Mouse (Mus musculus): ENCODE measurements at regions not wholly inside any gene's neighbourhood (a gene's known extent, or its start where the extent isn't known, plus 50 kb on each side); places are given as distances from the start of the nearest gene placed in this dataset.

- Histone ChIP-seq H3K4me2 (replicated peaks) (no peak overlapping the region), H3K9ac (no peak overlapping the region), H3K9me3 (no peaks in the 10 kb centered on the region), H3K27me3 (no peaks in the 10 kb centered on the region), H3K36me3 (no peaks in the 10 kb centered on the region), H3K27ac (no peak overlapping the region), H3K4me1 (no peaks in the 10 kb centered on the region; the same call in 1 of the 2 replicates), H3K4me3 (no peak overlapping the region)
- ATAC-seq (ENCODE audit: insufficient number of reproducible peaks, insufficient read depth, low FRiP score, low TSS enrichment), result no peak
- WGBS, result 61% methylated on average over 5 of the region's 5 CpGs
These were observed 53.8 kb downstream of the Neurod6 start for GRCm38 (mm10) chr6:55627228-55627627.

GRCm38 (mm10) chr6:55620366-55620765 lies 60.7 kb downstream of the Neurod6 start:
- ATAC-seq (ENCODE audit: insufficient number of reproducible peaks, insufficient read depth, low FRiP score, low TSS enrichment), result no peak
- Histone ChIP-seq H3K27me3 (no peaks in the 10 kb centered on the region), H3K27ac (no peak overlapping the region), H3K36me3 (no peaks in the 10 kb centered on the region), H3K9ac (no peak overlapping the region), H3K4me1 (peaks cover 6% of the 10 kb centered on the region; the same call in 1 of the 2 replicates), H3K9me3 (no peaks in the 10 kb centered on the region), H3K4me3 (no peak overlapping the region), H3K4me2 (replicated peaks) (no peak overlapping the region)
- 71% methylated on average over 3 of the region's 3 CpGs for WGBS

GRCm38 (mm10) chr6:55617922-55618481 lies 63.1 kb downstream of the Neurod6 start:
- Histone ChIP-seq H3K27me3 (no peaks in the 10 kb centered on the region), H3K9ac (no peak overlapping the region), H3K36me3 (no peaks in the 10 kb centered on the region), H3K9me3 (no peaks in the 10 kb centered on the region), H3K4me2 (replicated peaks) (peak overlapping the region; percentile 40), H3K4me1 (peaks cover 6% of the 10 kb centered on the region; the same call in 1 of the 2 replicates), H3K27ac (peak overlapping the region; percentile 89), H3K4me3 (no peak overlapping the region)
- peak; percentile 82 for ATAC-seq (ENCODE audit: insufficient number of reproducible peaks, insufficient read depth, low FRiP score, low TSS enrichment)
- WGBS, result 16% methylated on average over 13 of the region's 13 CpGs

- Histone ChIP-seq H3K4me3 (no peak overlapping the region), H3K36me3 (no peaks in the 10 kb centered on the region), H3K9me3 (no peaks in the 10 kb centered on the region), H3K9ac (no peak overlapping the region), H3K27me3 (no peaks in the 10 kb centered on the region), H3K4me1 (no peaks in the 10 kb centered on the region), H3K27ac (no peak overlapping the region), H3K4me2 (replicated peaks) (no peak overlapping the region)
- 56% methylated on average over 3 of the region's 3 CpGs for WGBS
- no peak for ATAC-seq (ENCODE audit: insufficient number of reproducible peaks, insufficient read depth, low FRiP score, low TSS enrichment)
These were observed 70.7 kb downstream of the Neurod6 start for GRCm38 (mm10) chr6:55610395-55610794.

- H3K27ac ChIP-seq, result no peak overlapping the region
- no peak overlapping the region for H3K4me3 ChIP-seq
- H3K9ac ChIP-seq, result no peak overlapping the region
- H3K4me2 ChIP-seq (replicated peaks), result no peak overlapping the region
- 76% methylated on average over 1 of the region's 1 CpGs for WGBS
- no peaks in the 10 kb centered on the region for H3K4me1 ChIP-seq
- no peak for ATAC-seq (ENCODE audit: insufficient number of reproducible peaks, insufficient read depth, low FRiP score, low TSS enrichment)
- H3K27me3 ChIP-seq, result no peaks in the 10 kb centered on the region
- H3K36me3 ChIP-seq, result no peaks in the 10 kb centered on the region
- H3K9me3 ChIP-seq, result no peaks in the 10 kb centered on the region
These were observed 71.1 kb downstream of the Neurod6 start for GRCm38 (mm10) chr6:55609976-55610375.

- Histone ChIP-seq H3K4me1 (no peaks in the 10 kb centered on the region), H3K4me3 (no peak overlapping the region), H3K9ac (no peak overlapping the region), H3K4me2 (replicated peaks) (no peak overlapping the region), H3K27ac (no peak overlapping the region), H3K36me3 (no peaks in the 10 kb centered on the region), H3K9me3 (no peaks in the 10 kb centered on the region), H3K27me3 (no peaks in the 10 kb centered on the region)
- 77% methylated on average over 1 of the region's 1 CpGs for WGBS
- no peak for ATAC-seq (ENCODE audit: insufficient number of reproducible peaks, insufficient read depth, low FRiP score, low TSS enrichment)
These were observed 72.0 kb downstream of the Neurod6 start for GRCm38 (mm10) chr6:55609053-55609452.

- 84% methylated on average over 4 of the region's 4 CpGs for WGBS
These were observed 84.0 kb downstream of the Neurod6 start for GRCm38 (mm10) chr6:55597088-55597487.

GRCm38 (mm10) chr6:55592126-55592525 lies 88.9 kb downstream of the Neurod6 start:
- no peak for ATAC-seq (ENCODE audit: insufficient number of reproducible peaks, insufficient read depth, low FRiP score, low TSS enrichment)

More at GRCm38 (mm10) chr6:55597088-55597487, 84.0 kb downstream of the Neurod6 start:
- ATAC-seq (ENCODE audit: insufficient number of reproducible peaks, insufficient read depth, low FRiP score, low TSS enrichment), result no peak
- H3K27ac ChIP-seq, result no peak overlapping the region
- no peak overlapping the region for H3K9ac ChIP-seq
- no peak overlapping the region for H3K4me3 ChIP-seq
- H3K36me3 ChIP-seq, result no peaks in the 10 kb centered on the region
- H3K4me1 ChIP-seq, result no peaks in the 10 kb centered on the region
- no peaks in the 10 kb centered on the region for H3K27me3 ChIP-seq
- no peak overlapping the region for H3K4me2 ChIP-seq (replicated peaks)
- no peaks in the 10 kb centered on the region for H3K9me3 ChIP-seq

GRCm38 (mm10) chr6:55581106-55581505 lies 100.0 kb downstream of the Neurod6 start:
- Histone ChIP-seq H3K9ac (no peak overlapping the region), H3K9me3 (no peaks in the 10 kb centered on the region), H3K27ac (no peak overlapping the region), H3K36me3 (no peaks in the 10 kb centered on the region), H3K4me2 (replicated peaks) (no peak overlapping the region), H3K4me1 (no peaks in the 10 kb centered on the region), H3K27me3 (no peaks in the 10 kb centered on the region), H3K4me3 (no peak overlapping the region)
- WGBS, result 44% methylated on average over 6 of the region's 6 CpGs
- no peak for ATAC-seq (ENCODE audit: insufficient number of reproducible peaks, insufficient read depth, low FRiP score, low TSS enrichment)

More at GRCm38 (mm10) chr6:55592126-55592525, 88.9 kb downstream of the Neurod6 start:
- WGBS, result 76% methylated on average over 4 of the region's 4 CpGs
- no peaks in the 10 kb centered on the region for H3K4me1 ChIP-seq
- no peak overlapping the region for H3K9ac ChIP-seq
- H3K4me2 ChIP-seq (replicated peaks), result no peak overlapping the region
- no peaks in the 10 kb centered on the region for H3K9me3 ChIP-seq
- H3K36me3 ChIP-seq, result no peaks in the 10 kb centered on the region
- H3K27ac ChIP-seq, result no peak overlapping the region
- H3K4me3 ChIP-seq, result no peak overlapping the region
- H3K27me3 ChIP-seq, result no peaks in the 10 kb centered on the region

GRCm38 (mm10) chr6:55580036-55580435 lies 101.0 kb downstream of the Neurod6 start:
- no peaks in the 10 kb centered on the region for H3K27me3 ChIP-seq
- 29% methylated on average over 5 of the region's 5 CpGs for WGBS
- no peak overlapping the region for H3K4me3 ChIP-seq
- no peak overlapping the region for H3K27ac ChIP-seq
- H3K4me2 ChIP-seq (replicated peaks), result no peak overlapping the region
- H3K36me3 ChIP-seq, result no peaks in the 10 kb centered on the region
- no peak overlapping the region for H3K9ac ChIP-seq
- ATAC-seq (ENCODE audit: insufficient number of reproducible peaks, insufficient read depth, low FRiP score, low TSS enrichment), result no peak
- no peaks in the 10 kb centered on the region for H3K4me1 ChIP-seq
- H3K9me3 ChIP-seq, result no peaks in the 10 kb centered on the region

- Histone ChIP-seq H3K4me2 (replicated peaks) (no peak overlapping the region), H3K36me3 (no peaks in the 10 kb centered on the region), H3K27ac (no peak overlapping the region), H3K27me3 (no peaks in the 10 kb centered on the region), H3K9me3 (no peaks in the 10 kb centered on the region), H3K4me3 (no peak overlapping the region), H3K4me1 (no peaks in the 10 kb centered on the region), H3K9ac (no peak overlapping the region)
- ATAC-seq (ENCODE audit: insufficient number of reproducible peaks, insufficient read depth, low FRiP score, low TSS enrichment), result no peak
- WGBS, result 70% methylated on average over 9 of the region's 9 CpGs
These were observed 101.5 kb downstream of the Neurod6 start for GRCm38 (mm10) chr6:55579611-55580010.

GRCm38 (mm10) chr6:55579105-55579504 lies 102.0 kb downstream of the Neurod6 start:
- H3K9me3 ChIP-seq, result no peaks in the 10 kb centered on the region
- no peaks in the 10 kb centered on the region for H3K36me3 ChIP-seq
- no peak overlapping the region for H3K9ac ChIP-seq
- no peak overlapping the region for H3K4me2 ChIP-seq (replicated peaks)
- no peaks in the 10 kb centered on the region for H3K4me1 ChIP-seq
- no peaks in the 10 kb centered on the region for H3K27me3 ChIP-seq
- no peak overlapping the region for H3K27ac ChIP-seq
- WGBS, result 41% methylated on average over 5 of the region's 5 CpGs
- H3K4me3 ChIP-seq, result no peak overlapping the region
- ATAC-seq (ENCODE audit: insufficient number of reproducible peaks, insufficient read depth, low FRiP score, low TSS enrichment), result no peak

All from embryonic facial prominence, embryonic 12.5 days (tissue).